In genomic region chr7:118992623-118993405, GRCm38 (mm10) we compare ENCODE assay signal across 10 mouse cellular contexts. TPM values are rescaled to one million over a fixed set of nuclear protein-coding genes. Genes with fewer than 3 reads are reported as not detected.
A peak's percentile ranks its signal among the peaks of the same experiment; 100 is the strongest.
DNase-seq lines count a peak whose midpoint lies in the region; ATAC-seq lines count a peak whose summit lies in the region.
"Had no signal": no experiment of that assay in that cellular context is flagged by ENCODE, and none has a peak within 500 bp of the region (broad histone marks: within the 10 kb centered on the region; RNA-seq: fewer than 3 reads in every experiment).

No protein-coding gene starts in this region.

- WGBS in heart, embryonic 12.5 days = 44% methylated on average over 13 of the region's 13 CpGs
- 17% methylated on average over 13 of the region's 13 CpGs for WGBS in forebrain, embryonic 10.5 days
- WGBS in midbrain, embryonic 10.5 days = 13% methylated on average over 13 of the region's 13 CpGs

- no peaks in the 10 kb centered on the region for H3K36me3 ChIP-seq in heart, embryonic 12.5 days
- peaks cover 7% of the 10 kb centered on the region; the same call in 1 of the 2 replicates for H3K36me3 ChIP-seq in forebrain, embryonic 10.5 days (replicated peaks)
- H3K36me3 ChIP-seq in midbrain, embryonic 10.5 days = peaks cover 13% of the 10 kb centered on the region

- no peak for ATAC-seq in heart, embryonic 12.5 days (ENCODE audit: insufficient number of reproducible peaks, low FRiP score)
- ATAC-seq: Patski had no signal

- H3K27ac ChIP-seq in heart, embryonic 12.5 days (ENCODE audit: poor library complexity, severe bottlenecking) = no peak overlapping the region
- peak overlapping the region; percentile 91 for H3K27ac ChIP-seq in forebrain, embryonic 10.5 days
- peak overlapping the region; percentile 92 for H3K27ac ChIP-seq in midbrain, embryonic 10.5 days (replicated peaks)

- DNase-seq in heart, adult 8-10 months (ENCODE audit: low spot score) = no peak
- DNase-seq in ES-CJ7 (ENCODE audit: low read depth, low spot score) = peak; percentile 89
- no peak for DNase-seq in forebrain, embryonic 10.5 days (ENCODE audit: extremely low spot score, low spot score)
- DNase-seq in midbrain, embryonic 10.5 days (ENCODE audit: low spot score) = no peak
- DNase-seq in c-Kit-positive CD71-positive TER-119-positive erythroid progenitor cells, embryonic 14.5 days (ENCODE audit: low spot score) = no peak
- DNase-seq in layer of hippocampus, postnatal 25 days (ENCODE audit: extremely low spot score in 1 of 2, low spot score in 1 of 2) = no peak
- DNase-seq in frontal cortex, adult 2 months (ENCODE audit: extremely low spot score in 1 of 2, low spot score in 1 of 2) = no peak
- DNase-seq: gastrocnemius, postnatal 14 days had no signal

- H3K4me1 ChIP-seq in heart, embryonic 12.5 days (replicated peaks) = peaks cover 50% of the 10 kb centered on the region
- H3K4me1 ChIP-seq in forebrain, embryonic 10.5 days = peaks cover 63% of the 10 kb centered on the region
- peaks cover 83% of the 10 kb centered on the region for H3K4me1 ChIP-seq in midbrain, embryonic 10.5 days

- peak overlapping the region; percentile 94 for H3K4me2 ChIP-seq in heart, embryonic 12.5 days

- H3K4me3 ChIP-seq in heart, embryonic 12.5 days = no peak overlapping the region
- H3K4me3 ChIP-seq in forebrain, embryonic 10.5 days = peak overlapping the region; percentile 80
- H3K4me3 ChIP-seq in midbrain, embryonic 10.5 days = peak overlapping the region; percentile 77

- H3K9me3 ChIP-seq in heart, embryonic 12.5 days (replicated peaks) = no peaks in the 10 kb centered on the region
- H3K9me3 ChIP-seq in forebrain, embryonic 10.5 days = no peaks in the 10 kb centered on the region
- no peaks in the 10 kb centered on the region for H3K9me3 ChIP-seq in midbrain, embryonic 10.5 days (replicated peaks)

- H3K9ac ChIP-seq in heart, embryonic 12.5 days = no peak overlapping the region

- peaks cover 14% of the 10 kb centered on the region; the same call in 1 of the 2 replicates for H3K27me3 ChIP-seq in heart, embryonic 12.5 days (replicated peaks)
- peaks cover 24% of the 10 kb centered on the region for H3K27me3 ChIP-seq in forebrain, embryonic 10.5 days (ENCODE audit: poor library complexity, severe bottlenecking)
- peaks cover 8% of the 10 kb centered on the region for H3K27me3 ChIP-seq in midbrain, embryonic 10.5 days (ENCODE audit: low read depth, poor library complexity, severe bottlenecking)
- H3K27me3 ChIP-seq: Patski had no signal

RNA-seq across cellular contexts. Expression of gene Gprc5b, which starts 2.2 kb away (rescaled TPM):
- 3.3 and 3.6 TPM in 2 replicates for polyA plus RNA-seq in heart, embryonic 12.5 days (2016; fragmentation: Nextera tagmentation; extraction: Ambion mirVana)
- total RNA-seq in heart, adult 8-10 months (2022) = 10 to 100 TPM in 2 of 4 experiments, 1 to 10 TPM in 2; 9.2 to 13.8 (median 11.6) TPM
- 9.0 and 12.2 TPM in 2 replicates for polyA plus RNA-seq in forebrain, embryonic 10.5 days (2016; fragmentation: Nextera tagmentation; extraction: Ambion mirVana)
- 10.1 and 13.6 TPM in 2 replicates for polyA plus RNA-seq in midbrain, embryonic 10.5 days (2016; fragmentation: Nextera tagmentation; extraction: Ambion mirVana)
- total RNA-seq in layer of hippocampus, postnatal 25 days (2021) = 100 to 1,000 TPM; 110 to 125 TPM
- 194 and 204 TPM in 2 replicates for polyA plus RNA-seq in frontal cortex, adult 2 months (2012; rRNA removed)

Comparison
In these comparisons a context has a peak if more than half of its experiments do, and no peak if none do; other contexts are left out.
1. RNA of gene Gprc5b, which starts 2.2 kb away (polyA plus RNA-seq): 194 to 204 TPM in frontal cortex, adult 2 months; 9.0 to 12.2 TPM in forebrain, embryonic 10.5 days, 10.1 to 13.6 TPM in midbrain, embryonic 10.5 days and 3.3 to 3.6 TPM in heart, embryonic 12.5 days; every median in the first group is over 10 times any median in the second.